Mouse (Mus musculus) kidney, adult 2 months (tissue): ENCODE data around the gene Gpr68. TPM values are rescaled to one million over a fixed set of nuclear protein-coding genes. Genes with fewer than 3 reads are reported as not detected.

Experiments
- DNase-seq: peaks from one replicate; pipeline ENCODE4 v3.0.0; 2021
- H3K27ac ChIP-seq: fragments of 200-500 bp; 2 replicates; pipeline ENCODE4 v1.5.1; 2012; ENCODE audit warnings: low read depth, low read length, control low read depth, inconsistent platforms; ENCODE audit not compliant: insufficient read depth
- H3K27me3 ChIP-seq: fragments of 200-500 bp; replicated peaks from 2 replicates; pipeline ENCODE4 v1.6.1; 2012; ENCODE audit warnings: mild to moderate bottlenecking, moderate library complexity, low read length, inconsistent platforms; ENCODE audit not compliant: control insufficient read depth, insufficient read depth
- H3K36me3 ChIP-seq: fragments of 200-500 bp; 2 replicates; pipeline ENCODE4 v1.6.1; 2012; ENCODE audit warnings: mild to moderate bottlenecking, moderate library complexity, low read length, inconsistent platforms; ENCODE audit not compliant: control insufficient read depth, insufficient read depth
- H3K4me1 ChIP-seq: fragments of 200-500 bp; 2 replicates; pipeline ENCODE4 v1.6.1; 2011; ENCODE audit warnings: low read length; ENCODE audit not compliant: control insufficient read depth, insufficient read depth
- H3K4me3 ChIP-seq: fragments of 200-500 bp; 2 replicates; pipeline ENCODE4 v1.5.1; 2011; ENCODE audit warnings: mild to moderate bottlenecking, low read depth, low read length, control low read depth; ENCODE audit not compliant: insufficient read depth
- CTCF ChIP-seq: fragments of 200-500 bp; conservative IDR thresholded peaks from 2 replicates; pipeline ENCODE4 v1.5.1; 2011; ENCODE audit warnings: low read depth, mild to moderate bottlenecking, control low read depth, low read length, moderate library complexity, mixed read lengths; ENCODE audit not compliant: insufficient read depth, insufficient read length
- POLR2A ChIP-seq: fragments of 200-500 bp; IDR thresholded peaks from one replicate; pipeline ENCODE4 v1.6.1; 2011; ENCODE audit warnings: low read depth, low read length, control low read depth
- WGBS: fragments of 180-500 bp; shearing (Covaris S2); methylation state at CpG from one replicate; pipeline ENCODE4 v1.1.7; 2018; 5-methylcytosine and 5-hydroxymethylcytosine counted together
- polyA plus RNA-seq: library from polyadenylated mRNA; depleted of rRNA; stranded (reverse); fragments of >200 nt; gene quantifications from 2 replicates; pipeline ENCODE4 v1.2.3, GENCODE M21; 2012

Gene Gpr68
- polyA plus RNA-seq, 1 experiment = 1.9 TPM

DNA sequence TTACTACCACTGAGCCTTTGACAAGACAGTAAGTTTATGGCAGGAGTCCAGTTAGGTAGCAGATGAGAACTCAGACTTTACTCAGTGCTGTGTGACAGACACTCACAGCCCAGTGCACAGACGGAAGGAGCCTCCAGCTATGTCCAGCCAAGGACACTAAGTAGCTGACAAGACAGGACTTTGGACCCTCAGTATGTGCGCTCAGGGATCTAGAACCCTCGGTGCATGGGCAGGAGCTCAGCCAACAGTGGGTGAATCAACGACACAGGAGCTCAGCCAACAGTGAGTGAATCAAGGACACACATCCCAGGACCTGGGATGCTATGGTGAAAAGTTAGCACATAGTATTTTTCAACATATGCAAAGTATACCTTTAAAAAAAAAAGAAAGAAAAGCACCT is 28.7 kb upstream of the Gpr68 start:
- no peak overlapping the region; the same call in 1 of the 2 replicates for H3K27ac ChIP-seq
- DNase-seq = peak; percentile 92
- no peak for TF ChIP-seq POLR2A
- TF ChIP-seq CTCF = no peak
- H3K27me3 ChIP-seq = no peaks in the 10 kb centered on the region
- 54% methylated on average over 4 of the region's 4 CpGs for WGBS
- no peak overlapping the region for H3K4me3 ChIP-seq
- H3K4me1 ChIP-seq = peaks cover 9% of the 10 kb centered on the region; the same call in 1 of the 2 replicates
- no peaks in the 10 kb centered on the region for H3K36me3 ChIP-seq

- no peak overlapping the region for H3K4me3 ChIP-seq
- no peaks in the 10 kb centered on the region for H3K36me3 ChIP-seq
- 22% methylated on average over 2 of the region's 2 CpGs for WGBS
- peak; percentile 80 for DNase-seq
- peaks cover 9% of the 10 kb centered on the region; the same call in 1 of the 2 replicates for H3K4me1 ChIP-seq
- no peak overlapping the region; the same call in 1 of the 2 replicates for H3K27ac ChIP-seq
- no peaks in the 10 kb centered on the region for H3K27me3 ChIP-seq
- TF ChIP-seq CTCF = peak; percentile 95
- TF ChIP-seq POLR2A = no peak
Observed at GRCm38 (mm10) chr12:100936116-100936515, 28.1 kb upstream of the Gpr68 start.

DNA sequence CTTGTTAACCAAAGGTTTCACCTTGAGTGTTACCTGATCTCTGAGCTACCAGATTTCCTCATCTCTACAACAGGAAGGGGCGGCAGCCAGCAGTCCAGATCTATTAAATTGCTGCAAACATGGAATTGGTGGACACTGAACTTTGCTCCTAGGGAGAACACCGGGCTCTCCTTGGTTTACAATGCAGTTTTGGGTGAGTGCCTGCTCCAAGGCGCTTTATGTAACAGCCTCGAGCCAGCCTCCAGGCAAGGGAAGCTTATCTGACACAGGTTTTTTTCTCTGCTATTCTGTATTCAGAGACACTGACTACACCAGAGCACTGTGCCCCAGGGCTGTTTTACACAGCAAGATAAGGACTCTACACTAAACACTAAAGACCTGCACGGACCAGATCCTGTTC is 26.8 kb upstream of the Gpr68 start:
- TF ChIP-seq POLR2A (no peak), CTCF (no peak)
- no peak overlapping the region for H3K4me3 ChIP-seq
- H3K4me1 ChIP-seq = peaks cover 9% of the 10 kb centered on the region; the same call in 1 of the 2 replicates
- H3K36me3 ChIP-seq = no peaks in the 10 kb centered on the region
- peak; percentile 91 for DNase-seq
- WGBS = 59% methylated on average over 5 of the region's 5 CpGs
- H3K27me3 ChIP-seq = no peaks in the 10 kb centered on the region
- peak overlapping the region; percentile 59 for H3K27ac ChIP-seq

DNA sequence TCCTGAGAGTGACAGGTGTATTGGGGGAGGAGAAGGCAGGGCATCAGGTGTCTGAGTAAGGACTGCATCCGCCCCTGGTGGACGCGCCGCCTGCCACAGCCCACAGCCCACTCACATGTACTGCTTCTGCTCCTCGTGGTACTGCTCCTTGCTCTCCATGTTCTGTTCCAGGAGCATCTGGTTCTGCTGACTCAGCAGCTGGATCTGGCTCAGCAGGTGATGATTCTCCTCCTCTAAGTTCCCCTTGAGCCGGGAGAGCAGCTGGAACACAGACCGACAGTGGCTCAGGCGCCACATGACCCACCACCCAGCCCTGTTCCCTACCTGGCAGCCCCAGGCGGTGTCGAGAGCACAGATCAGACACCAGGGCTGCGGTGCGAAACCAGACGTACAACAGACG is 23.7 kb upstream of the Gpr68 start:
- H3K4me3 ChIP-seq = no peak overlapping the region
- WGBS = 90% methylated on average over 14 of the region's 14 CpGs
- DNase-seq = no peak
- TF ChIP-seq CTCF (no peak), POLR2A (no peak)
- H3K27ac ChIP-seq = no peak overlapping the region
- H3K27me3 ChIP-seq = no peaks in the 10 kb centered on the region
- H3K4me1 ChIP-seq = peaks cover 4% of the 10 kb centered on the region; the same call in 1 of the 2 replicates
- H3K36me3 ChIP-seq = no peaks in the 10 kb centered on the region

DNA sequence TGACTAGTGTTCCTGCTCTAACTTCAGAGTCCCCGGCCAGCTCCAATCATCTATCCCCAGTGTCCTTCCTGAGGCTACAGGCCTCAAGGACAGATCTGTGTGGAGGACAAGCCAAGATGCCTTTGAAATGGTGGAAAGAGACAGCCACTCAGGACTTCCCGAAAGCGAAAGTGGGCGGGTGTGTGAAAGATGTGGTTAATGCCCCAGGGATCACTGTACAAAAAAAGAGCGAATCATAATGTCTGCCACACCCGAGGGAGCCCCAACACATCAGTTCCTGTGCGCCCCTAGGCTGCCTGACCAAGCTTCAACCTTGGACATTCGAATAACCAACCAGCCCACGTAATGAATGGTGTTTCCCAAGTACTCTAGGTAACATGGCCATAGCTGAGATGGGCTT is 20.3 kb upstream of the Gpr68 start:
- TF ChIP-seq POLR2A (no peak), CTCF (no peak)
- no peaks in the 10 kb centered on the region for H3K36me3 ChIP-seq
- 90% methylated on average over 9 of the region's 9 CpGs for WGBS
- H3K27ac ChIP-seq = no peak overlapping the region
- no peaks in the 10 kb centered on the region for H3K4me1 ChIP-seq
- no peaks in the 10 kb centered on the region for H3K27me3 ChIP-seq
- no peak for DNase-seq
- no peak overlapping the region for H3K4me3 ChIP-seq

- no peaks in the 10 kb centered on the region for H3K27me3 ChIP-seq
- H3K36me3 ChIP-seq = no peaks in the 10 kb centered on the region
- DNase-seq = peak; percentile 77
- TF ChIP-seq POLR2A (no peak), CTCF (peak; percentile 40)
- H3K4me3 ChIP-seq = no peak overlapping the region
- no peaks in the 10 kb centered on the region for H3K4me1 ChIP-seq
- no peak overlapping the region for H3K27ac ChIP-seq
- WGBS = 67% methylated on average over 14 of the region's 14 CpGs
Observed at GRCm38 (mm10) chr12:100925644-100926619, 17.9 kb upstream of the Gpr68 start.

DNA sequence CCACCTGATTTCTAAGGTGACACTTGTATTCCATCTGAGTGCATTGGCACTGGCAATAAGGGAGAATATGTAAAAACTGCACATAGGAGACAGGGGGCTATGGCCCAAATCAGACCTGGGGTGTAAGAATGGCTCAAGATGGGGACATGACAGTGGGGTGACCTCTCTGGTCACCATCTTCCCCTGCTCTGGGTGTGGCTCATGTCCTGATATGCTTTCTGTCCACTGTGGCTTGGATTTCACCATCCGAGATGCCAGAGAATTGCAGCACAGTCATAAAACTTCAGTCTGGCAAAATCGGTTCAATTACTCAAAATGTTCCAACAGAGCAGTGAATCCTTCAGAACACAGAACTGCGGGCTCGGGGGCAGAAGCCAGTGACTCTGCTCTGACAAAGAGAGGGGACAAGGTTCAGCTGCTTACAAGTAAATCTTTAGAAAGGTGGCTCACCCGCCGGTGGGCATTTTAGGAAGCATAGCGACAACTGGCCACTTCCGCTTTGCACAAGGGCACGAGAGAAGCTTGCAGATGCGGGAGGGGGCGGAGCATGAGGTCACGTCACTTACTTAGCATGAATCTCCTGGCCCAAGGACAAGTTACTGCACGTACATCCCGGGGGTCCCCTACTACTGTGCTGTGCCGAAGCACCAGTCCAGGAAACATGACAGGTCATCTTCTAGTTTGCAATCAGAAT is 16.8 kb upstream of the Gpr68 start:
- H3K4me3 ChIP-seq = no peak overlapping the region
- no peak overlapping the region for H3K27ac ChIP-seq
- peak; percentile 12 for DNase-seq
- H3K27me3 ChIP-seq = no peaks in the 10 kb centered on the region
- no peaks in the 10 kb centered on the region for H3K36me3 ChIP-seq
- WGBS = 56% methylated on average over 15 of the region's 15 CpGs
- no peaks in the 10 kb centered on the region for H3K4me1 ChIP-seq
- TF ChIP-seq POLR2A (no peak), CTCF (no peak)
